13 mouse cellular contexts compared by ENCODE assay signal in the genomic region with DNA sequence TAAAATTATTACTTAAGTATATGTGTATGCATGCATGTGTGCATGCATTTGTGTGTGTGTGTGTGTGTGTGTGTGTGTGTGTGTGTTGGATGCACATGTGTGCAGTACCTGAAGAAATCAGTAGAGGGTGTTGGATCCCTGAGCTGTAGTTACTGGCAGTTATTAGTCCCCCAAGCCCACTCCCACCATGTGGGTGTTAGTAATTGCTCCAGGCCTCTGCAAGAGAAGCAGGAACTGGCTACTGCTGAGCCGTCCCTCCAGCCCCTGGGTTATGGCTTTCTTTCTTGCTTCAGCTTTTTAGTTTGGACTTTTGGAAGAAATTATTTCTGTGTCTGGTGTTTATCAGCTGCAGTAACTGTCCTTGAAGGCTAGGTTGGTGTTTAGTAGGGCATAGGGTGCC.
"Had no signal": no experiment of that assay in that cellular context is flagged by ENCODE, and none has a peak within 500 bp of the region (broad histone marks: within the 10 kb centered on the region; RNA-seq: fewer than 3 reads in every experiment).

No protein-coding gene starts in this region.

- H3K27me3 ChIP-seq: liver, embryonic 15.5 days; midbrain, embryonic 13.5 days; neural tube, embryonic 15.5 days had no signal

- H3K36me3 ChIP-seq: limb, embryonic 10.5 days; liver, embryonic 15.5 days; midbrain, embryonic 13.5 days; neural tube, embryonic 15.5 days had no signal

- H3K9me3 ChIP-seq: limb, embryonic 10.5 days; liver, embryonic 15.5 days; midbrain, embryonic 13.5 days; neural tube, embryonic 15.5 days had no signal

- ATAC-seq: lung, postnatal 0 days; midbrain, embryonic 13.5 days had no signal

- H3K4me2 ChIP-seq: liver, embryonic 11.5 days; liver, embryonic 15.5 days; midbrain, embryonic 13.5 days; neural tube, embryonic 15.5 days had no signal

- DNase-seq: kidney, postnatal 10 days; kidney, postnatal 4 days; lung, adult 2 months; lung, postnatal 36 days; thymus, postnatal 4 days had no signal

- H3K4me1 ChIP-seq: limb, embryonic 10.5 days; liver, embryonic 15.5 days had no signal

- H3K4me3 ChIP-seq: left cerebral cortex, adult 2 months; limb, embryonic 10.5 days; liver, embryonic 15.5 days; midbrain, embryonic 13.5 days; neural tube, embryonic 15.5 days had no signal

- H3K27ac ChIP-seq: left cerebral cortex, adult 2 months; limb, embryonic 10.5 days; liver, embryonic 15.5 days; midbrain, embryonic 13.5 days; neural tube, embryonic 15.5 days; stomach, postnatal 0 days had no signal

- H3K9ac ChIP-seq: liver, embryonic 15.5 days; midbrain, embryonic 13.5 days; neural tube, embryonic 15.5 days had no signal
